Mouse (Mus musculus) heart, embryonic 15.5 days (tissue): ENCODE data around the gene 1700016K19Rik. TPM values are rescaled to one million over a fixed set of nuclear protein-coding genes. Genes with fewer than 3 reads are reported as not detected.

Experiments used
- ATAC-seq: fragments of 200-750 bp; cut with Nextera tagmentation; replicated peaks from 2 replicates; pipeline ENCODE4 v1.8.0; 2017; ENCODE audit warnings: low read depth, moderate TSS enrichment; ENCODE audit not compliant: insufficient number of reproducible peaks, insufficient read depth, low FRiP score
- H3K27ac ChIP-seq: fragments of 300-500 bp; sonication (generic); 2 replicates; pipeline ENCODE4 v1.5.1; 2015; ENCODE audit warnings: mild to moderate bottlenecking, inconsistent platforms
- H3K27me3 ChIP-seq: fragments of 300-500 bp; sonication (generic); 2 replicates; pipeline ENCODE4 v1.6.1; 2015; ENCODE audit warnings: inconsistent platforms
- H3K36me3 ChIP-seq: fragments of 300-500 bp; sonication (generic); 2 replicates; pipeline ENCODE4 v1.6.1; 2015; ENCODE audit warnings: mild to moderate bottlenecking, inconsistent platforms
- H3K4me1 ChIP-seq: fragments of 300-500 bp; sonication (generic); replicated peaks from 2 replicates; pipeline ENCODE4 v1.6.1; 2015; ENCODE audit warnings: inconsistent platforms
- H3K4me2 ChIP-seq: fragments of 300-500 bp; sonication (generic); 2 replicates; pipeline ENCODE4 v1.6.1; 2015; ENCODE audit warnings: inconsistent platforms, mild to moderate bottlenecking, moderate library complexity
- H3K4me3 ChIP-seq: fragments of 300-500 bp; sonication (generic); 2 replicates; pipeline ENCODE4 v1.5.1; 2015; ENCODE audit warnings: mild to moderate bottlenecking, inconsistent platforms
- H3K9ac ChIP-seq: fragments of 300-500 bp; sonication (generic); 2 replicates; pipeline ENCODE4 v1.6.1; 2015; ENCODE audit warnings: mild to moderate bottlenecking, inconsistent platforms
- H3K9me3 ChIP-seq: fragments of 300-500 bp; sonication (generic); replicated peaks from 2 replicates; pipeline ENCODE4 v1.6.1; 2016; ENCODE audit warnings: inconsistent platforms
- WGBS: fragments of 180-500 bp; shearing (Covaris S2); methylation state at CpG from one replicate; pipeline ENCODE4 v1.1.7; 2015; ENCODE audit warnings: mixed read lengths; 5-methylcytosine and 5-hydroxymethylcytosine counted together
- polyA plus RNA-seq: library from polyadenylated mRNA; unstranded; fragments of >200 nt; fragmentation: Nextera tagmentation; extraction: Ambion mirVana; gene quantifications from 2 replicates; pipeline ENCODE4 v1.2.1, GENCODE M21; 2015

The 1700016K19Rik gene
- polyA plus RNA-seq, 1 experiment from 2014 or later, result 0.18 TPM

DNA sequence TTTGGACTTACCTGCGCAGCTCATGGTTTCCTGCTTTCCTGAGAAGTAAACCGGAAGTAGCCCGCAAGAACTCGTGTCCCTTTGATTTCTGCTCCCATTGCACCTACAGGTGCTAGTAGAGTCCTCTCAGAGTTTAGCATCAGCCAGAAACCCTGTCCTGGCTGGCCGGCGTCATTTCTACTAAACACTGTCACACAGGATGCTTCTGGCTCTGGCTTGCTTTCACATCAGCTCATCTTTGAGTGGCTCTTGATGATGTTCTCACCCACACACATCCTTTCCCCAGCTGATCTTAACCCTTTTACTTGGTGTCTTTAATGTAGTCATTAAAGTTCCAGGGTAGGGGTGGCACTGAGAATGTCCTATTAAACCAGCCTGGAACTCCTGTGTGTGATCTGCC is 15.5 kb downstream of the 1700016K19Rik start:
- H3K9me3 ChIP-seq, result no peaks in the 10 kb centered on the region
- H3K36me3 ChIP-seq, result no peaks in the 10 kb centered on the region
- H3K4me2 ChIP-seq, result no peak overlapping the region
- no peak overlapping the region for H3K9ac ChIP-seq
- WGBS, result 79% methylated on average over 6 of the region's 6 CpGs
- no peak overlapping the region for H3K27ac ChIP-seq
- no peak for ATAC-seq
- no peaks in the 10 kb centered on the region for H3K27me3 ChIP-seq
- H3K4me1 ChIP-seq, result no peaks in the 10 kb centered on the region
- no peak overlapping the region for H3K4me3 ChIP-seq

DNA sequence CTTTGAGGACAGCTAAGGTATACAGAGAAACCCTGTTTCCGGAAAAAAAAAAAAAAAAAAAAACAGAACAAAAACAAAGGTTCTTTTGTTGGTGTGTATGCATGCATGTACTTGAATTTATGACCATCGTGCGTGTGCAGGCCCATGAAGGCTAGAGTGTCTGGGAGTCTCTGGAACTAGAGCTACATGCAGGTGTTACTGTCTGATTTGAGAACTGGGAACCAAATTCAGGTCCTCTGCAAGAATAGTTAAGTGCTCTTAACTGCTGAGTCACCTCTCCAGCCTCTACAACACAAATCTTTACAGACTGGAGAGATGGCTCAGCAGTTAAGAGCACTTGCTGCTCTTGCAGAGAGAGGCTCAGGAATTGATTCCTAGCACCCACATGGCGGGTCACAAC is 16.1 kb downstream of the 1700016K19Rik start:
- Histone ChIP-seq H3K9ac (no peak overlapping the region), H3K9me3 (no peaks in the 10 kb centered on the region), H3K4me1 (no peaks in the 10 kb centered on the region), H3K4me2 (no peak overlapping the region), H3K27ac (no peak overlapping the region), H3K36me3 (no peaks in the 10 kb centered on the region), H3K27me3 (no peaks in the 10 kb centered on the region), H3K4me3 (no peak overlapping the region)
- no peak for ATAC-seq
- WGBS, result 83% methylated on average over 4 of the region's 4 CpGs

GRCm38 (mm10) chr11:76019879-76020278 is 20.2 kb downstream of the 1700016K19Rik start:
- no peaks in the 10 kb centered on the region for H3K9me3 ChIP-seq
- H3K36me3 ChIP-seq, result no peaks in the 10 kb centered on the region
- no peak overlapping the region for H3K4me2 ChIP-seq
- no peaks in the 10 kb centered on the region for H3K27me3 ChIP-seq
- 78% methylated on average over 4 of the region's 4 CpGs for WGBS
- ATAC-seq, result no peak
- no peak overlapping the region for H3K27ac ChIP-seq
- H3K4me1 ChIP-seq, result no peaks in the 10 kb centered on the region
- no peak overlapping the region for H3K4me3 ChIP-seq
- no peak overlapping the region for H3K9ac ChIP-seq

DNA sequence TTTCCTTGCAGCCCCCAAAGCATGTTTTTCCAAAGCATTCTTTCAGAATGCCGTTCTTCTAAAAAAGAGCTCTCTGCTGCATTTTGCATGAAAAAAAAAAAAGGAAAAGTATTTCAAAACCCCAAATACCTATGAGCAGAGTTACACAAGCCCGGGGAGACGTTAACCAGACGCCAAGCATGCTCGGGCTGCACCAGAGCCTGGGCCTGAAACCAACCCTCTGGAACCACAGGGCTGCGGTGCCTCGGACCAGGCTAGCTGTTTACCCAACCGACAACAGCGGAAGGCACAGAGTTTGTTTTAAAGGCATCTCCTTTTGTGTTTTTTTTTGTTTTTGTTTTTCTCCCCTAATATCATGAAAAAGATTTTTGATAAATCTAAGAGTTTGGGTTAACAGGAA is 21.2 kb downstream of the 1700016K19Rik start:
- H3K4me1 ChIP-seq, result peaks cover 3% of the 10 kb centered on the region; the same call in 1 of the 2 replicates
- H3K4me2 ChIP-seq, result no peak overlapping the region
- no peak overlapping the region for H3K27ac ChIP-seq
- H3K9ac ChIP-seq, result no peak overlapping the region
- no peaks in the 10 kb centered on the region for H3K9me3 ChIP-seq
- ATAC-seq, result no peak
- no peak overlapping the region for H3K4me3 ChIP-seq
- H3K36me3 ChIP-seq, result no peaks in the 10 kb centered on the region
- WGBS, result 61% methylated on average over 9 of the region's 9 CpGs
- H3K27me3 ChIP-seq, result no peaks in the 10 kb centered on the region

DNA sequence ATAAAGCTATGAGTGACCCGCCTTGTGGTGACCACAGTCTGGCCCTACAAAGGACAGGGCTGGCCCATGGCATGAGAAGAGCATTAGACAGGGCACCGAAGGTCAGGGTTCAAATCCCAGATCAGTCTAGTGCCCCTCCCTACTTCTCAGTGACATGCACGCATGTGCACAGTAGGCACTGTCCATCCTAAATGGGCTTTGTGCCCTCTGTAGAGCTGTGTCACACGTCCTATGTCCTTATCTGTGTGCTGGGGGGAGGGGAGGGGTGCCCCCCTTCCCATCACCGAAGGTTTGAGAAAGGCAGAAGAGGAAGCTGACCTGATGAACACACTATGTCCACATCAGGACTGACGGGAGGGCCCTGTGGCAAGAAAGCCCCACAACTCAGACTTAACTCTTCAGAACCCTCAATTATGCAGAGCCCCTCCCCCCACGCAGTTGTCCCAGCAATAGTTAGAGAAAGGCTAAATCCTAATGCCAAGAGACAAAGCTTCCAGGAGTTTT is 25.4 kb downstream of the 1700016K19Rik start:
- Histone ChIP-seq H3K27me3 (no peaks in the 10 kb centered on the region), H3K4me2 (no peak overlapping the region; the same call in 1 of the 2 replicates), H3K9me3 (no peaks in the 10 kb centered on the region), H3K9ac (no peak overlapping the region), H3K4me1 (peaks cover 19% of the 10 kb centered on the region), H3K4me3 (no peak overlapping the region), H3K36me3 (no peaks in the 10 kb centered on the region), H3K27ac (no peak overlapping the region)
- no peak for ATAC-seq
- WGBS, result 73% methylated on average over 7 of the region's 7 CpGs

- no peak for ATAC-seq
- 11% methylated on average over 14 of the region's 14 CpGs for WGBS
Measured at GRCm38 (mm10) chr11:76026527-76027138, 26.9 kb downstream of the 1700016K19Rik start.

DNA sequence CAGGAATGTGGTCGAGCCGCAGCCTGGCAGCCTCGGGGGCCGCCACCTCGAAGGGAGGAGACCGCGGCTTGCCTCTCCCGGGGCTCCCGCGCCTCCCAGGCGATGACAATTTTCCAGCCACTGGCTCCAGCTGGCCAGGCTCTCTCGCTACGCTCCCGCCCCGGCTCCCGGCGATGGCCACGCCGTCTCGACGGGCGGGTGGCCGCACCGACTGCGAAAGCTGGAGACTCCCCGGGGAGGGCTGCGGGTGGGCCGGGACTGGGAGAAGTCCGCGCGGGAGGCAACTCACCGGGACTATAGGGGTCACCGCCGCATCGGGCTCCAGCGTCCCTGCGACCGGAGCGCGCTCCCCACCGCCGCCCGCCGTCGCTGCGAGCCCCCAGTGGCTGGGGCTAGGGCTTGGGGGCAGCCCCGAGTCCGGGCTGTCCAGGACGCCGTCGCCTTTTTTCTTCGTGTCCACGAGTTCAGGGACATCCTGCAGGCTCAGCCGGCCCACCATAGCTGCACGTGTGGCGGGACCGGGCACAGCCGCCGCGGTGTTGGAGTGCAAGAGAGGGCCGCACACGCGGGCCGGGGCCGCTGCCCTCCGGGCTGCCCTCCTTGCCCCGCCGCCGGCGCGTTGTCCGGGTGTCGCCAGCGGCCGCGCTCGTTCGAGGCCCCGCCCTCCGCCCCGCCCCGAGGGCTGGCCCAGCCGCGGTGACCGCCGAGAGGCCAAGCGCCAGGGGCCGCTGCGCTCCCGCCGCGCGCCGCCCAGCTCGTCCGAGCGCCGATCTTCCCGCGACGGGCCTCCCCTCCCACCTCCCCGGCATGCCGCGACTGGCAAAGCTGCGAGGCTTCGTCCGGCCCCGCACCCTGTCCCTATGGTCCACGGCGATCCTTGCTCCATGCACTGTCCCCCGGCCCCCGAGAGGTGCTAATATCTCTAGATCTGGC is 27.7 kb downstream of the 1700016K19Rik start, which contains the start of gene Rflnb:
Gene Rflnb (minus strand): TSS at position 644 of the 933 bp plus-strand sequence.
- WGBS, result under 1% methylated on average over 111 of the region's 112 CpGs
- peak within 1 kb of the TSS; percentile 57 for H3K9ac ChIP-seq
- peaks cover 19% of the 10 kb centered on the region for H3K4me1 ChIP-seq
- no peaks in the 10 kb centered on the region for H3K27me3 ChIP-seq
- peak within 1 kb of the TSS; percentile 75 for H3K4me2 ChIP-seq
- H3K4me3 ChIP-seq, result peak within 1 kb of the TSS; percentile 62
- H3K9me3 ChIP-seq, result no peaks in the 10 kb centered on the region
- no peaks in the 10 kb centered on the region for H3K36me3 ChIP-seq
- H3K27ac ChIP-seq, result peak within 1 kb of the TSS; percentile 55; the same call in 1 of the 2 replicates
- peak; percentile 93 for ATAC-seq

More at GRCm38 (mm10) chr11:76026527-76027138, 26.9 kb downstream of the 1700016K19Rik start:
- Histone ChIP-seq H3K9me3 (no peaks in the 10 kb centered on the region), H3K27ac (peak overlapping the region; percentile 55; the same call in 1 of the 2 replicates), H3K4me3 (peak overlapping the region; percentile 62), H3K27me3 (no peaks in the 10 kb centered on the region), H3K36me3 (no peaks in the 10 kb centered on the region), H3K9ac (peak overlapping the region; percentile 57), H3K4me2 (peak overlapping the region; percentile 75), H3K4me1 (peaks cover 19% of the 10 kb centered on the region)

- H3K27ac ChIP-seq, result peak overlapping the region; percentile 39; the same call in 1 of the 2 replicates
- H3K4me1 ChIP-seq, result peaks cover 19% of the 10 kb centered on the region
- H3K27me3 ChIP-seq, result no peaks in the 10 kb centered on the region
- ATAC-seq, result no peak
- peak overlapping the region; percentile 57 for H3K9ac ChIP-seq
- no peaks in the 10 kb centered on the region for H3K36me3 ChIP-seq
- H3K4me3 ChIP-seq, result peak overlapping the region; percentile 62
- 6% methylated on average over 11 of the region's 14 CpGs for WGBS
- peak overlapping the region; percentile 75 for H3K4me2 ChIP-seq
- H3K9me3 ChIP-seq, result no peaks in the 10 kb centered on the region
Measured at GRCm38 (mm10) chr11:76028072-76028465, 28.4 kb downstream of the 1700016K19Rik start.

DNA sequence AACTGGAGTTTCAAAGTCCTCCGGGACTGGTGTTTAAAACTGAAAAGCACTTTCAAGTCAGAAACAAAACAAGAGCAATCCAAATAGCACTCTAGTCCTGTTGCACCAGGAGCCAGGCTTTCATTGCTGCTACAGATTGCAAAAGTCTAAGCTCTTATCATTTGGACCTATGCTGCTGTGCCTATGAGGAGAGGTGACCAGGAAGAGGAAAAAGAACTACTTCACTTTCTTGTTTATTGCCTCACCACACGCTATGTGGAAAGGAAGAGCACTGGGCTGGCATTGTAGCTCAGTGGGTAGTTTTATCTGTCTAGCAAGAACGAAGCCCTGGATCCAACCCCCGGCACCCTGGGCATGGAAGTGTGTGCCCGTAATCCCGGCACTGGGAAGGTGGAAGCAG is 33.6 kb downstream of the 1700016K19Rik start:
- no peak overlapping the region for H3K4me3 ChIP-seq
- WGBS, result 81% methylated on average over 6 of the region's 6 CpGs
- H3K4me2 ChIP-seq, result no peak overlapping the region

GRCm38 (mm10) chr11:76033836-76034235 is 34.1 kb downstream of the 1700016K19Rik start:
- no peaks in the 10 kb centered on the region for H3K9me3 ChIP-seq
- H3K4me1 ChIP-seq, result no peaks in the 10 kb centered on the region
- no peak overlapping the region for H3K27ac ChIP-seq
- ATAC-seq, result no peak
- H3K4me2 ChIP-seq, result no peak overlapping the region
- no peak overlapping the region for H3K4me3 ChIP-seq
- no peaks in the 10 kb centered on the region for H3K36me3 ChIP-seq
- H3K9ac ChIP-seq, result no peak overlapping the region
- 80% methylated on average over 4 of the region's 4 CpGs for WGBS
- H3K27me3 ChIP-seq, result no peaks in the 10 kb centered on the region

More for the DNA sequence above, 33.6 kb downstream of the 1700016K19Rik start:
- H3K9me3 ChIP-seq, result no peaks in the 10 kb centered on the region
- no peak for ATAC-seq
- no peaks in the 10 kb centered on the region for H3K36me3 ChIP-seq
- no peak overlapping the region for H3K9ac ChIP-seq
- no peaks in the 10 kb centered on the region for H3K4me1 ChIP-seq
- H3K27me3 ChIP-seq, result no peaks in the 10 kb centered on the region
- no peak overlapping the region for H3K27ac ChIP-seq

DNA sequence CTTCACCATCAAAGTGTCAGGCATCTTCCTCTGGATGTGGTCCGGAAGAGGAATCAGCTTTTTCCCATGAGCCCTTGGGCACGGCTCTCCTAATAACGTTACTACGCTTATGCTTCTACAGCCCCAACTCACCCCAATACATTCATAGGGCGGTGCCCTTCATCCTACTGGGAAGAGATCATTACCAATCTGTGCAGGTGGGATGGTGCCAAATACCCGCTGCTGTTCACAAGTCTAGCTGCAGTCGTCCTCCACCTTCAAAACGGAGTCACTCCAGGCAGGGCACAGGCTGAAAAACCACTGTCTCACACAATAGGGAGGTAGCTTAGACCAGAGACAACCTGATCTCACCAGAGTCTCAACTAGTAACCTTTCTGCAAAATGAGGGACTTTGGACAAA is 35.5 kb downstream of the 1700016K19Rik start:
- Histone ChIP-seq H3K9me3 (no peaks in the 10 kb centered on the region), H3K4me3 (no peak overlapping the region), H3K27me3 (no peaks in the 10 kb centered on the region), H3K4me2 (no peak overlapping the region), H3K27ac (no peak overlapping the region), H3K9ac (no peak overlapping the region), H3K4me1 (no peaks in the 10 kb centered on the region), H3K36me3 (no peaks in the 10 kb centered on the region)
- 85% methylated on average over 8 of the region's 8 CpGs for WGBS
- no peak for ATAC-seq
